Mouse (Mus musculus): ENCODE measurements around the gene Rpsa.
"Not testable (repeated sequence)": the region's sequence is repeated elsewhere in the genome, so short reads cannot be mapped to it uniquely, and the experiment has no call there.

Rpsa gene

GRCm38 (mm10) chr9:120127538-120128251, at the start of gene Rpsa:
Rpsa (plus strand) TSS chr9:120127689.
- DNase-seq: peak; percentile 98

- DNase-seq: no peak
Measured at GRCm38 (mm10) chr9:120078241-120078640, 49.2 kb upstream of the Rpsa start.

GRCm38 (mm10) chr9:120079901-120080300, 47.6 kb upstream of the Rpsa start:
- DNase-seq: no peak

GRCm38 (mm10) chr9:120080546-120081108, 46.9 kb upstream of the Rpsa start:
- DNase-seq: no peak

- no peak for DNase-seq
Measured at GRCm38 (mm10) chr9:120081247-120081646, 46.2 kb upstream of the Rpsa start.

- no peak for DNase-seq
Measured at GRCm38 (mm10) chr9:120081967-120082366, 45.5 kb upstream of the Rpsa start.

GRCm38 (mm10) chr9:120082691-120083090, 44.8 kb upstream of the Rpsa start:
- no peak for DNase-seq

- DNase-seq: no peak
Measured at GRCm38 (mm10) chr9:120083158-120083894, 44.2 kb upstream of the Rpsa start.

- DNase-seq: no peak
Measured at GRCm38 (mm10) chr9:120084406-120084805, 43.1 kb upstream of the Rpsa start.

GRCm38 (mm10) chr9:120089125-120089524, 38.4 kb upstream of the Rpsa start:
- DNase-seq: no peak

GRCm38 (mm10) chr9:120091086-120091485, 36.4 kb upstream of the Rpsa start:
- no peak for DNase-seq

- DNase-seq: no peak
Measured at GRCm38 (mm10) chr9:120091696-120092238, 35.7 kb upstream of the Rpsa start, which contains the start of gene Ccr8. Ccr8 (plus strand) TSS chr9:120092114.

- no peak for DNase-seq
Measured at GRCm38 (mm10) chr9:120093701-120094100, 33.8 kb upstream of the Rpsa start.

GRCm38 (mm10) chr9:120095886-120096285, 31.6 kb upstream of the Rpsa start:
- DNase-seq: no peak

- DNase-seq: peak; percentile 69
Measured at GRCm38 (mm10) chr9:120098682-120099081, 28.8 kb upstream of the Rpsa start.

- DNase-seq: no peak
Measured at GRCm38 (mm10) chr9:120099304-120099703, 28.2 kb upstream of the Rpsa start.

- DNase-seq: no peak
Measured at GRCm38 (mm10) chr9:120101165-120101564, 26.3 kb upstream of the Rpsa start.

GRCm38 (mm10) chr9:120108953-120109352, 18.5 kb upstream of the Rpsa start:
- DNase-seq: not testable (repeated sequence)

- DNase-seq: peak; percentile 97
Measured at GRCm38 (mm10) chr9:120110211-120111018, 17.1 kb upstream of the Rpsa start, which contains the start of gene Slc25a38. Slc25a38 (plus strand) TSS chr9:120110374.

- no peak for DNase-seq
Measured at GRCm38 (mm10) chr9:120111156-120111945, 16.1 kb upstream of the Rpsa start.

- no peak for DNase-seq
Measured at GRCm38 (mm10) chr9:120112472-120112871, 15.0 kb upstream of the Rpsa start.

GRCm38 (mm10) chr9:120113456-120113855, 14.0 kb upstream of the Rpsa start:
- no peak for DNase-seq
